ENCODE assay signal across 22 mouse cellular contexts in the genomic region with DNA sequence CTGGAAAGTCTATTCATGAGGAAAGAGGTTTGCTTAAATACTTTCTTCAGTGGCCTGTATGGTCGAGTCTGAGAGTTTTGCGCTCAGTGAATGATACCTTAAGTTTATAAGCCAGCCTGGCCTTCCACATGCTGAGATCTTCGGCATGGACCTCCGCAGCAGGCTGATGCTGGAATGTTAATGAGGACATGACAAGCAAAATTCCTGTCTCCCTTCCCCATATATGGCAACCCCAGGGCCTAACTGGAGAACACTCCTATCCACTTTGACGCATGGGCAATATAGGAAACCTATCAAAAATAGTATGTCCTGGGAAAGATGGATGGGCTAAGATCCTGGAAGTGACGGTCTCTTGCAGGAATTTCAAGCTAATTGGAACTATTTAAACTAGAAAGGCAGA. TPM values are rescaled to one million over a fixed set of nuclear protein-coding genes. Genes with fewer than 3 reads are reported as not detected.
DNase-seq lines count a peak whose midpoint lies in the region; ATAC-seq and TF ChIP-seq lines count a peak whose summit lies in the region.
"Had no signal": no experiment of that assay in that cellular context is flagged by ENCODE, and none has a peak within 500 bp of the region (broad histone marks: within the 10 kb centered on the region; RNA-seq: fewer than 3 reads in every experiment).

No protein-coding gene starts in this region.

- no peaks in the 10 kb centered on the region for H3K36me3 ChIP-seq in heart, embryonic 13.5 days
- H3K36me3 ChIP-seq in lung, embryonic 14.5 days (ENCODE audit: insufficient read depth) = no peaks in the 10 kb centered on the region
- no peaks in the 10 kb centered on the region for H3K36me3 ChIP-seq in intestine, embryonic 16.5 days (ENCODE audit: control insufficient read depth, insufficient read depth, low read length)
- H3K36me3 ChIP-seq in stomach, postnatal 0 days (ENCODE audit: control insufficient read depth, insufficient read depth, low read length) = no peaks in the 10 kb centered on the region
- H3K36me3 ChIP-seq: hindbrain, embryonic 10.5 days; limb, embryonic 10.5 days; liver, embryonic 15.5 days; midbrain, embryonic 10.5 days had no signal

- DNase-seq in heart, adult 18-20 months = no peak
- peak; percentile 33 for DNase-seq in lung, embryonic 14.5 days
- DNase-seq in lung, adult 2 months = no peak
- DNase-seq in stomach, postnatal 0 days (ENCODE audit: low spot score) = no peak
- no peak for DNase-seq in layer of hippocampus, adult 2 months (ENCODE audit: low spot score in 2 of 2)
- DNase-seq: adrenal gland, postnatal 25 days; cerebellum, adult 8-10 months; gastrocnemius, adult 2 months; kidney, adult 2 months; kidney, postnatal 10 days; liver; right cerebral cortex, adult 18-20 months; right cerebral cortex, postnatal 4 days had no signal

- no peak for TF ChIP-seq CTCF in lung, embryonic 14.5 days (IDR thresholded peaks at IDR 0.05; ENCODE audit: low read depth)
- no peak for TF ChIP-seq CTCF in lung, adult 2 months (IDR thresholded peaks at IDR 0.05; ENCODE audit: insufficient read depth, low read length)
- no peak for TF ChIP-seq CTCF in stomach, postnatal 0 days (IDR thresholded peaks at IDR 0.05; ENCODE audit: low read depth)
- no peak for TF ChIP-seq CTCF in layer of hippocampus, adult 2 months (conservative IDR thresholded peaks at IDR 0.05)

- no peaks in the 10 kb centered on the region for H3K9me3 ChIP-seq in heart, embryonic 13.5 days
- no peaks in the 10 kb centered on the region for H3K9me3 ChIP-seq in lung, embryonic 14.5 days (ENCODE audit: low read depth, low read length)
- no peaks in the 10 kb centered on the region for H3K9me3 ChIP-seq in intestine, embryonic 16.5 days (ENCODE audit: control insufficient read depth, low read length)
- no peaks in the 10 kb centered on the region for H3K9me3 ChIP-seq in stomach, postnatal 0 days (ENCODE audit: control insufficient read depth, low read length)
- H3K9me3 ChIP-seq: hindbrain, embryonic 10.5 days; limb, embryonic 10.5 days; liver, embryonic 15.5 days; midbrain, embryonic 10.5 days had no signal

- ATAC-seq in heart, embryonic 13.5 days (ENCODE audit: extremely low read depth, insufficient number of reproducible peaks, low FRiP score, low TSS enrichment) = no peak
- ATAC-seq in lung, embryonic 14.5 days (ENCODE audit: insufficient read depth) = no peak
- ATAC-seq in intestine, embryonic 16.5 days = no peak
- ATAC-seq in stomach, postnatal 0 days (ENCODE audit: low FRiP score, low TSS enrichment) = no peak
- ATAC-seq: forebrain, embryonic 14.5 days; hindbrain, postnatal 0 days had no signal

- peak overlapping the region; percentile 33 for H3K4me3 ChIP-seq in heart, embryonic 13.5 days
- H3K4me3 ChIP-seq in lung, embryonic 14.5 days (ENCODE audit: low read depth, low read length) = no peak overlapping the region
- no peak overlapping the region for H3K4me3 ChIP-seq in lung, adult 2 months (replicated peaks; ENCODE audit: extremely low read depth, low read depth, low read length)
- no peak overlapping the region for H3K4me3 ChIP-seq in intestine, embryonic 16.5 days (ENCODE audit: low read length)
- H3K4me3 ChIP-seq in stomach, postnatal 0 days (ENCODE audit: low read depth, low read length) = no peak overlapping the region
- H3K4me3 ChIP-seq in layer of hippocampus, adult 2 months = no peak overlapping the region
- H3K4me3 ChIP-seq: gastrocnemius, adult 2 months; hindbrain, embryonic 10.5 days; limb, embryonic 10.5 days; liver, embryonic 15.5 days; midbrain, embryonic 10.5 days had no signal

- 48% methylated on average over 6 of the region's 6 CpGs for WGBS in heart, embryonic 13.5 days
- WGBS in lung, embryonic 14.5 days = 43% methylated on average over 6 of the region's 6 CpGs
- 59% methylated on average over 6 of the region's 6 CpGs for WGBS in lung, adult 2 months
- 58% methylated on average over 6 of the region's 6 CpGs for WGBS in intestine, embryonic 16.5 days
- WGBS in stomach, postnatal 0 days = 52% methylated on average over 6 of the region's 6 CpGs

- TF ChIP-seq EP300 in stomach, postnatal 0 days (optimal IDR thresholded peaks at IDR 0.05) = no peak

- no peak for TF ChIP-seq POLR2A in lung, adult 2 months (IDR thresholded peaks at IDR 0.05; ENCODE audit: borderline replicate concordance, extremely low read depth, low read depth, low read length)

- peak overlapping the region; percentile 79 for H3K27ac ChIP-seq in heart, embryonic 13.5 days (replicated peaks)
- peak overlapping the region; percentile 50; the same call in 1 of the 2 replicates for H3K27ac ChIP-seq in lung, embryonic 14.5 days (ENCODE audit: low read depth)
- H3K27ac ChIP-seq in intestine, embryonic 16.5 days (ENCODE audit: low read length) = peak overlapping the region; percentile 57
- H3K27ac ChIP-seq in stomach, postnatal 0 days (replicated peaks) = peak overlapping the region; percentile 63
- H3K27ac ChIP-seq in layer of hippocampus, adult 2 months = no peak overlapping the region
- H3K27ac ChIP-seq: gastrocnemius, adult 2 months; hindbrain, embryonic 10.5 days; hindbrain, postnatal 0 days; limb, embryonic 10.5 days; liver, embryonic 15.5 days; macrophage; midbrain, embryonic 10.5 days had no signal

- H3K9ac ChIP-seq in heart, embryonic 13.5 days = peak overlapping the region; percentile 71
- peak overlapping the region; percentile 34; the same call in 1 of the 2 replicates for H3K9ac ChIP-seq in lung, embryonic 14.5 days
- H3K9ac ChIP-seq in intestine, embryonic 16.5 days (ENCODE audit: low read depth, low read length) = no peak overlapping the region
- H3K9ac ChIP-seq in stomach, postnatal 0 days (ENCODE audit: low read length) = 0 out of 2 replicates have a peak overlapping the region, but pooled peaks have one; percentile 13
- H3K9ac ChIP-seq: liver, embryonic 15.5 days had no signal

- no peaks in the 10 kb centered on the region for H3K27me3 ChIP-seq in heart, embryonic 13.5 days (replicated peaks)
- H3K27me3 ChIP-seq in lung, embryonic 14.5 days (ENCODE audit: insufficient read depth, low read length) = no peaks in the 10 kb centered on the region
- no peaks in the 10 kb centered on the region for H3K27me3 ChIP-seq in intestine, embryonic 16.5 days (replicated peaks; ENCODE audit: control insufficient read depth, insufficient read depth, low read length)
- no peaks in the 10 kb centered on the region for H3K27me3 ChIP-seq in stomach, postnatal 0 days (ENCODE audit: control insufficient read depth, insufficient read depth, low read length)
- H3K27me3 ChIP-seq: liver, embryonic 15.5 days had no signal

- peak overlapping the region; percentile 65 for H3K4me2 ChIP-seq in heart, embryonic 13.5 days
- peak overlapping the region; percentile 49 for H3K4me2 ChIP-seq in lung, embryonic 14.5 days
- H3K4me2 ChIP-seq in intestine, embryonic 16.5 days (ENCODE audit: low read depth, low read length) = 0 out of 2 replicates have a peak overlapping the region, but pooled peaks have one; percentile 16
- H3K4me2 ChIP-seq in stomach, postnatal 0 days (replicated peaks; ENCODE audit: low read depth) = no peak overlapping the region
- H3K4me2 ChIP-seq: liver, embryonic 15.5 days had no signal

- H3K4me1 ChIP-seq in heart, embryonic 13.5 days = peaks cover 15% of the 10 kb centered on the region
- H3K4me1 ChIP-seq in lung, embryonic 14.5 days (ENCODE audit: insufficient read depth) = peaks cover 2% of the 10 kb centered on the region; the same call in 1 of the 2 replicates
- no peaks in the 10 kb centered on the region for H3K4me1 ChIP-seq in lung, adult 2 months (ENCODE audit: control insufficient read depth, insufficient read depth, low read length)
- H3K4me1 ChIP-seq in intestine, embryonic 16.5 days (ENCODE audit: control insufficient read depth, insufficient read depth, low read length) = 0 out of 2 replicates have a peak, but pooled peaks cover 4% of the 10 kb centered on the region
- peaks cover 3% of the 10 kb centered on the region; the same call in 1 of the 2 replicates for H3K4me1 ChIP-seq in stomach, postnatal 0 days (replicated peaks; ENCODE audit: control insufficient read depth, insufficient read depth)
- H3K4me1 ChIP-seq: limb, embryonic 10.5 days; midbrain, embryonic 10.5 days had no signal

RNA-seq across cellular contexts. Expression of a gene that starts 30.8 kb away (rescaled TPM):
- 2.0 and 3.1 TPM in 2 replicates for polyA plus RNA-seq in heart, embryonic 13.5 days (2015; fragmentation: Nextera tagmentation; extraction: Ambion mirVana)
- under 1 TPM in 1 of 2 experiments, not detected in 1; 0.18 TPM for total RNA-seq in heart, adult 18-20 months (2021)
- 2.8 and 3.2 TPM in 2 replicates for polyA plus RNA-seq in lung, embryonic 14.5 days (2014; fragmentation: Nextera tagmentation; extraction: Ambion mirVana)
- 1.1 and 1.8 TPM in 2 replicates for polyA plus RNA-seq in lung, adult 2 months (2012; rRNA removed)
- 0.99 and 1.5 TPM in 2 replicates for polyA plus RNA-seq in intestine, embryonic 16.5 days (2015; fragmentation: Nextera tagmentation; extraction: Ambion mirVana)
- 3.5 and 4.9 TPM in 2 replicates for polyA plus RNA-seq in stomach, postnatal 0 days (2015; fragmentation: Nextera tagmentation; extraction: Ambion mirVana)
- 1 to 10 TPM; 1.9 TPM for total RNA-seq in layer of hippocampus, adult 2 months (2021)
- total RNA-seq: gastrocnemius, adult 2 months had no signal
- polyA plus RNA-seq: macrophage had no signal

RNA-seq across cellular contexts. Expression of a gene that starts 44.2 kb away (rescaled TPM):
- polyA plus RNA-seq in heart, embryonic 13.5 days (2015; fragmentation: Nextera tagmentation; extraction: Ambion mirVana) = 15.1 and 15.5 TPM in 2 replicates
- 1 to 10 TPM; 5.4 to 6.2 TPM for total RNA-seq in heart, adult 18-20 months (2021)
- 6.0 TPM in 2 replicates for polyA plus RNA-seq in lung, embryonic 14.5 days (2014; fragmentation: Nextera tagmentation; extraction: Ambion mirVana)
- 16.4 and 24.0 TPM in 2 replicates for polyA plus RNA-seq in lung, adult 2 months (2012; rRNA removed)
- 11.6 and 12.5 TPM in 2 replicates for polyA plus RNA-seq in intestine, embryonic 16.5 days (2015; fragmentation: Nextera tagmentation; extraction: Ambion mirVana)
- 18.8 and 18.9 TPM in 2 replicates for polyA plus RNA-seq in stomach, postnatal 0 days (2015; fragmentation: Nextera tagmentation; extraction: Ambion mirVana)
- total RNA-seq in layer of hippocampus, adult 2 months (2021) = 100 to 1,000 TPM; 114 to 117 TPM
